ENCODE assay signal across 18 mouse cellular contexts in genomic region chr7:16710604-16711003, GRCm38 (mm10). TPM values are rescaled to one million over a fixed set of nuclear protein-coding genes. Genes with fewer than 3 reads are reported as not detected.
DNase-seq lines count a peak whose midpoint lies in the region; ATAC-seq and TF ChIP-seq lines count a peak whose summit lies in the region.
"Had no signal": no experiment of that assay in that cellular context is flagged by ENCODE, and none has a peak within 500 bp of the region (broad histone marks: within the 10 kb centered on the region; RNA-seq: fewer than 3 reads in every experiment).

No protein-coding gene starts in this region.

- 78% methylated on average over 5 of the region's 5 CpGs for WGBS in kidney, postnatal 0 days
- 75% methylated on average over 5 of the region's 5 CpGs for WGBS in stomach, postnatal 0 days

- no peak overlapping the region for H3K27ac ChIP-seq in kidney, postnatal 0 days
- H3K27ac ChIP-seq in stomach, postnatal 0 days (replicated peaks) = no peak overlapping the region
- H3K27ac ChIP-seq: neural tube, embryonic 12.5 days had no signal

- peak; percentile 39; the same call in 1 of the 2 replicates for TF ChIP-seq CTCF in kidney, postnatal 0 days (IDR thresholded peaks at IDR 0.05; ENCODE audit: low read depth)
- TF ChIP-seq CTCF in stomach, postnatal 0 days (IDR thresholded peaks at IDR 0.05; ENCODE audit: low read depth) = peak; percentile 55

- H3K4me2 ChIP-seq in kidney, postnatal 0 days (ENCODE audit: low read length) = no peak overlapping the region
- no peak overlapping the region for H3K4me2 ChIP-seq in stomach, postnatal 0 days (replicated peaks; ENCODE audit: low read depth)
- H3K4me2 ChIP-seq: midbrain, embryonic 11.5 days; neural tube, embryonic 12.5 days had no signal

- H3K9me3 ChIP-seq in kidney, postnatal 0 days (replicated peaks; ENCODE audit: low read length) = no peaks in the 10 kb centered on the region
- no peaks in the 10 kb centered on the region for H3K9me3 ChIP-seq in stomach, postnatal 0 days (ENCODE audit: control insufficient read depth, low read length)
- H3K9me3 ChIP-seq: neural tube, embryonic 12.5 days had no signal

- no peak overlapping the region for H3K4me3 ChIP-seq in kidney, postnatal 0 days (replicated peaks; ENCODE audit: low read depth, low read length)
- no peak overlapping the region for H3K4me3 ChIP-seq in stomach, postnatal 0 days (ENCODE audit: low read depth, low read length)
- H3K4me3 ChIP-seq: erythroblast, embryonic 14.5 days; neural tube, embryonic 12.5 days had no signal

- DNase-seq in embryo, embryonic 10 days (ENCODE audit: low spot score) = peak; percentile 33
- no peak for DNase-seq in embryo, embryonic 9.5 days (ENCODE audit: extremely low spot score)
- no peak for DNase-seq in kidney, postnatal 0 days (ENCODE audit: low spot score)
- DNase-seq in kidney, adult 8-10 months = no peak
- DNase-seq in thymus, postnatal 14 days = peak; percentile 23
- DNase-seq in thymus, postnatal 10 days (ENCODE audit: low spot score in 2 of 2) = no peak
- DNase-seq in stomach, postnatal 0 days (ENCODE audit: low spot score) = no peak
- no peak for DNase-seq in right cerebral cortex, postnatal 36 days (ENCODE audit: low spot score in 2 of 2)
- DNase-seq: adrenal gland, adult 8-10 months; heart, postnatal 10 days; kidney, adult 11 months; left cerebral cortex, postnatal 4 days; lung, adult 2 months; thymus, adult 2 months had no signal

- ATAC-seq in kidney, postnatal 0 days (replicated peaks; ENCODE audit: low FRiP score, low read depth) = no peak
- no peak for ATAC-seq in stomach, postnatal 0 days (ENCODE audit: low FRiP score, low TSS enrichment)

- no peaks in the 10 kb centered on the region for H3K27me3 ChIP-seq in kidney, postnatal 0 days (ENCODE audit: insufficient read depth, low read length)
- no peaks in the 10 kb centered on the region for H3K27me3 ChIP-seq in stomach, postnatal 0 days (ENCODE audit: control insufficient read depth, insufficient read depth, low read length)

- H3K36me3 ChIP-seq in kidney, postnatal 0 days (ENCODE audit: insufficient read depth, low read length) = no peaks in the 10 kb centered on the region
- H3K36me3 ChIP-seq in stomach, postnatal 0 days (ENCODE audit: control insufficient read depth, insufficient read depth, low read length) = no peaks in the 10 kb centered on the region
- H3K36me3 ChIP-seq: neural tube, embryonic 12.5 days had no signal

- no peak for TF ChIP-seq EP300 in stomach, postnatal 0 days (optimal IDR thresholded peaks at IDR 0.05)

- no peaks in the 10 kb centered on the region for H3K4me1 ChIP-seq in kidney, postnatal 0 days (replicated peaks; ENCODE audit: insufficient read depth, low read length)
- H3K4me1 ChIP-seq in stomach, postnatal 0 days (replicated peaks; ENCODE audit: control insufficient read depth, insufficient read depth) = no peaks in the 10 kb centered on the region
- H3K4me1 ChIP-seq: neural tube, embryonic 12.5 days had no signal

- no peak overlapping the region for H3K9ac ChIP-seq in kidney, postnatal 0 days (ENCODE audit: low read depth, low read length)
- no peak overlapping the region for H3K9ac ChIP-seq in stomach, postnatal 0 days (ENCODE audit: low read length)
- H3K9ac ChIP-seq: neural tube, embryonic 12.5 days had no signal

RNA-seq across cellular contexts. Expression of gene Ceacam9, which starts 11.1 kb away (rescaled TPM):
- not detected in 2 replicates for polyA plus RNA-seq in kidney, postnatal 0 days (2015; fragmentation: Nextera tagmentation; extraction: Ambion mirVana)
- polyA plus RNA-seq in stomach, postnatal 0 days (2015; fragmentation: Nextera tagmentation; extraction: Ambion mirVana) = not detected in 2 replicates
- polyA plus RNA-seq: C2C12; erythroblast, embryonic 14.5 days; lung, adult 2 months; midbrain, embryonic 11.5 days; neural tube, embryonic 12.5 days had no signal

RNA-seq across cellular contexts. Expression of gene Ap2s1, which starts 27.6 kb away (rescaled TPM):
- polyA plus RNA-seq in kidney, postnatal 0 days (2015; fragmentation: Nextera tagmentation; extraction: Ambion mirVana) = 262 and 263 TPM in 2 replicates
- 225 and 229 TPM in 2 replicates for polyA plus RNA-seq in stomach, postnatal 0 days (2015; fragmentation: Nextera tagmentation; extraction: Ambion mirVana)

RNA-seq across cellular contexts. Expression of gene Ceacam15, which starts 35.1 kb away (rescaled TPM):
- polyA plus RNA-seq in kidney, postnatal 0 days (2015; fragmentation: Nextera tagmentation; extraction: Ambion mirVana) = not detected in 2 replicates
- not detected in 2 replicates for polyA plus RNA-seq in stomach, postnatal 0 days (2015; fragmentation: Nextera tagmentation; extraction: Ambion mirVana)
- polyA plus RNA-seq: C2C12; erythroblast, embryonic 14.5 days; lung, adult 2 months; midbrain, embryonic 11.5 days; neural tube, embryonic 12.5 days had no signal

Comparison
In these comparisons a context has a peak if more than half of its experiments do, and no peak if none do; other contexts are left out.
1. DNase-seq: peak in embryo, embryonic 10 days (single experiment) and thymus, postnatal 14 days (single experiment); none in embryo, embryonic 9.5 days (single experiment), kidney, postnatal 0 days (single experiment), kidney, adult 8-10 months (0 of 2), thymus, postnatal 10 days (0 of 2), stomach, postnatal 0 days (single experiment) and right cerebral cortex, postnatal 36 days (0 of 2).